Mouse (Mus musculus): ENCODE measurements around the gene Usp33. TPM values are rescaled to one million over a fixed set of nuclear protein-coding genes. Genes with fewer than 3 reads are reported as not detected.

The Usp33 gene
- total RNA-seq, 2 experiments from 2014 or later: 18.2 to 21.3 TPM

DNA sequence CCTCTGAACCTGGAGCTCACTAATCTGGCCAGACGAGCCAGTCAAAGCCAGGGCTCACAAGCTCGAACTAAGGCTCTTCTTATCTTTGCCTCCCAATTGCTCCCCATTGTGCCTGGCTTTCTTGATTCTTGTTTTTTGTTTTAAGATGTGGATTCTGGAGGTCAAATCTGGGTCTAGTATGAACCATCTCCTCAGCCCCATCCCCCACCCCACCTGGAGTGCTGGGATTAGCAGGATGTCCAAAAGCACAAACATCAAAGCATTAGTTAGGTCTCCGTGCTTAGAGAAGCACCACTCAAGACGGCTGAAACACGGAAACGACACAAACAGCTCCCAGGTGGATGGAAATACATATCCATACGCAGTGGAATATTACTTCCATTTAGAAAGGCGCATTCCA lies 10.2 kb upstream of the Usp33 start:
- DNase-seq: no peak
- intact Hi-C loops (cut with DNase I; ENCODE audit: low total_unique reads): no loop called here

DNA sequence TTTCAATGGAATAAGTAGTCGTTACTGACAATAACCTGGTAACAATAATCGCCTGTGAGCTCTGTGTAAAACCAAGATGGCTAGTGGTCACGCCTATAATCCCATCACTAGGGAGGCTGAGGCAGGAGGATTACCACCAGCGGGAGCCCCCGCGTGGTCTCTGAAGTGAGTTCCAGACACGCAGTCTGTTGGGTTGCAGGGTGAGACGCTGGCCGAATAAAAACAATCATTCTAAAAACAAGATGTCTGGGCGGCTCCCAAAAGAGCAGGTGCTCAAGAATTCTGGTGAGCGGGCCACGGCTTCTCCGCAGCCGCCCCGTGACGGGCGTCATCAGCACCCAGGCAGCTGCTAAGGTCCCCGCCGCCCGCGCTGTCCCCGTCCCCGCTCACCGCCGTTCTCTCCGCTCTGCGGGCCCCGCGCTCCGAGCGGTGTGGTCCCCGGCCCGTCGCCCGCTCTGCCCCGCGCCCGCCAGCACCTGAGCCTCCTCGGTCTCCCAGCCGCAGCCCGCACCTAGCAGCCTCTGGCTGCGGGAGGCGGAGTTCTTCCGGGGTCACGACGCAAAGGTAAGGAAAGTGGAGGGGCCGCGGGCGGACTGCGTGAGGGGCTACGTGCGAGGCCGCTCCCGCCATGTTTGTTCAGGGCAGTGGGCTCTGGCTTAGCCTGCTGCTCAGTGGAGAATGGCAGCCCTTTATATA lies 6.3 kb upstream of the Usp33 start, which contains the start of gene Miga1:
Miga1 (minus strand) TSS at position 546 of the 696 bp plus-strand sequence.
- peak; percentile 47 for DNase-seq
- intact Hi-C loops (cut with DNase I; ENCODE audit: low total_unique reads): no loop called here

DNA sequence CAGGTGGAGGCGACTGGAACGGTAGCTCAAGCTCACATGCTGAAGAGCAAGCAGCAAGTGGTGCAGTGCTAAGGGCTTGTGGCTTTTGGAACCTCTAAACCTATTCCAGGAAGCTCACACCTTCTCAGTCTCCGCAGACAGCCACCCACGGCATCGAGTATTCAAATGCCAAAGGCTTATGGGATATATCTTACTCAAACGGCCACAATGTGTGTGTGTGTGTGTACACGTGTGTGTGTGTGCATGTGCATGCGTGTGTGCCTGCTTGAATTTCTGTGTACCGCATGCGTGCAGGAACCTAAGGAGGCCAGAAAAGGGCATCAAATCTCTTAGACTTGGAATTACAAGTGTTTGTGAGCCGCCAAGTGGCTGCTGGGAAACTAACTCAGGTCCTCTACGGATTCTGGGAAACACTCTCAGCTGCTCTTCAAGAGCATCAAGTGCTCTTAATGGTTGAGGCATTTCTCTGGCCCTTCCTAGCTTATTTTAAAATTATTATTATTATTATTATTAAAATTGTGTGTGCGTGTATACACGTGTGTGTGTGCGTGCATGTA lies 3.2 kb upstream of the Usp33 start:
- intact Hi-C loops (cut with DNase I; ENCODE audit: low total_unique reads): no loop called here

GRCm38 (mm10) chr3:152346633-152347141 lies 409 bp downstream of the Usp33 start:
- intact Hi-C loops (cut with DNase I; ENCODE audit: low total_unique reads): no loop called here
- peak; percentile 60 for DNase-seq

More for the DNA sequence above, 3.2 kb upstream of the Usp33 start:
- DNase-seq: no peak

DNA sequence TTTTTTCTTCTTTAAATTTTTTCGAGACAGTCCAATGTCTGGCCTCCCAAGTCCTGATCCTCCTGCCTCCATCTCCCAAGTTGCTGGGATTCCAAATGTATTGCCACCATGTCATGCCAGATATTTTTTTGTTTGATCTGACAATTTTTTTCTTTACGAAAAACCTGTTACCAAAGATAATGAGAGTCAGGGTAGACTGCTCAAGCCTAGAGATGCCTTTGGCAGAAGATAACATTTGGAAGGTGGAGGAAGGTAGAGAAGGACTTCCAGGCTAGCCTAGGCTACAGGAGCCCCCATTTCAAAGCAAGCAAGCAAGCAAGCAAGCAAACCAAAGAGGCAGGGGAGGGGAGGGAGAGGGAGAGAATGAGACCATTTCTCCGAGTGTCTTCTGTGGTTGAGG lies 949 bp downstream of the Usp33 start:
- intact Hi-C loops (cut with DNase I; ENCODE audit: low total_unique reads): no loop called here
- DNase-seq: no peak

DNA sequence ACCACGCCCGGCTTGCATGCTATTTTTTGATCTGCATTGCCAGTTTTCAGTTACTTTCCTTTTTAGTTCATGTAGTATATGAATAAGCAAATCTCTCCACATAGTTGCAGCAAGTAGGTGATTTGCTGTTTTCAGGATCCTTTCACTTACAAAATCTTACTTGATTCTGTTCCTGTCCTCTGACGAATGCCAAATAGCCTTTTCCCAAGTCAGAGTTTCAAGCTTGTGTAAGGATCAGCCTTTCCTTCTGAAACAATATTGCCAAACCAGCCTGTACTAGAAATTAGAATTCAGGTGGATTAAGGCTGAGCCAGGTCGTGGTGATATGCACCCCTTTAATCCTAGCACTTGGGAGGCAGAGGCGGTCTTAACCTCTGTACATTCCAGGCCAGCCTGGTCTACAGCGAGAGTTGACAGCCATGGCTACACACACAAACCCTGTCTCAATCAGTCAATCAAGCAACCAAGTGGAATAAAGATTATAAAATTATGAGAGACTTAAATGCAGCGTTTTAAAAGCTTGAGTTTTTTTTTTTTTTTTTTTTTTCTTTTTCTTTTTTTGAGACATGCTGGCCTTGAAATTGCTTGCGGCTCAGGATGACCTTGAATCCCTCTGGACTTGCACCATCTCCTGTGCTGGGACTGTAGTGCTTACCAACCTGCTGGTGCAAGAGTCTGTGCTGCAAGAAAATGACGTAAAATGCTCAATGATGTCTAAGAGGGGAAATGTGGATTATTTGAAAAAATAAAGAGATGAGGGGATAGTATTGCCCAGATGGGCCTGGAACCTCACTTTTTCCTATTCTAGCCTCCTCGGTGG lies 1.9 kb downstream of the Usp33 start:
- intact Hi-C loops (cut with DNase I; ENCODE audit: low total_unique reads): no loop called here
- DNase-seq: no peak

DNA sequence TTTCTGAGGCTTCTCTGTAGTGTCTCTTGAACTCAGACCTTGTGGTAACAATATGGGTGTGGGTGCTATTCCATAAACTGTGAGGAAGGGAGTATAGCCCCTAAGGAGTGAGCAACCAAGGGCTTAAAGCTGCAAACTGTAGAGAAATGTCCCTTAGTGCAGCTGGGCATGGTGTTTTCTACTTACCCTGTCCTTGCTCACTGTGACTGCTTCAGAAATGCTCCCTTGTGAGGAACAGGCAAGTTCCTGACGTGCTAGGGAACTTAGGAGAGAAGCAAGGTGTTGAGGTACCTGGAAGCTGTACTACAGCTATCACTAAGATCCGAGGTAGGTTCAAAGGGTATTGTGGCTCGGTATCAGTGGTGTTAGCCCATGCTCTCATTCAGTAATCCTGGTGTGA lies 4.2 kb downstream of the Usp33 start:
- no peak for DNase-seq
- intact Hi-C loops (cut with DNase I; ENCODE audit: low total_unique reads): no loop called here

GRCm38 (mm10) chr3:152350966-152351365 lies 4.7 kb downstream of the Usp33 start:
- DNase-seq: no peak
- intact Hi-C loops (cut with DNase I; ENCODE audit: low total_unique reads): no loop called here

DNA sequence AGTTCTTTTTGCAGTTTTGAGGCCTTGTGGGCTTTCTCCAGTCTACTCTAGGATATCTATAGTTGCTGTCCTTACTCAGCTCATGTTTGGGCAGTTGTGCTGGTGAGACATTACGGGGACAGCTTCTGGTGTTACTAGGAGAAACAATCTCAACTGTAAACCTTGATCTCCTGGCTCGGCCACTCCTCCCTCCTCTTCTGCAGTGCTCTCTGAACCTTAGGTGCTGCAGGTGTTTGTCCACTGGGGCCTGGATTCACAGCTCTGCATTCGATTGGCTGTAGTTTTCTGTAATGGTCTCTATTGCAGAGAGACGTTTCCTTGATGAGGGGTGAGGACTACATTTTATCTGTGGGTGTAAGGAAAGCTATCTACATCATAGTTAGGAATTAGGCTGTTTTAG lies 6.0 kb downstream of the Usp33 start:
- no peak for DNase-seq
- intact Hi-C loops (cut with DNase I; ENCODE audit: low total_unique reads): no loop called here

GRCm38 (mm10) chr3:152353434-152354177 lies 7.3 kb downstream of the Usp33 start:
- DNase-seq: no peak
- intact Hi-C loops (cut with DNase I; ENCODE audit: low total_unique reads): no loop called here

GRCm38 (mm10) chr3:152355361-152355760 lies 9.1 kb downstream of the Usp33 start:
- intact Hi-C loops (cut with DNase I; ENCODE audit: low total_unique reads): no loop called here
- no peak for DNase-seq

DNA sequence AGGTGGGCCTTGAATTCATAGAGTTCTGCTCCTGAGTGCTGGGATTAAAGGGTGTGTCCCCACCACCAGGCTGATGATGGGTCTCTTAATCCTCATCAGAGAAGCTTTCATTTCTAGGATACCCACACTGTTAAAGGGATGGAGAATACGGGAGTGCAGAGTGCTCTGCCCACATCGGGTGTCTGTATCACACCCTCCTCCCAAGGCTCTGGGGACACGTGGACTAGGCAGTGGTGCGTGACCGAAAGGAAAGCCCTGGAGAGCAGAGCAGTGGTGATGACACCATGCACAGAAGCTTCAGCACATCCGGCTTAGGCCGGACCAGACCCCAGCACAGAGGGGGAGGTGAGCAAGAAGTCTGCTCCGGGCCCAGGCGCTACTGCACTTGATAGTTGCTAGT lies 10.5 kb downstream of the Usp33 start:
- intact Hi-C loops (cut with DNase I; ENCODE audit: low total_unique reads): no loop called here
- no peak for DNase-seq

DNA sequence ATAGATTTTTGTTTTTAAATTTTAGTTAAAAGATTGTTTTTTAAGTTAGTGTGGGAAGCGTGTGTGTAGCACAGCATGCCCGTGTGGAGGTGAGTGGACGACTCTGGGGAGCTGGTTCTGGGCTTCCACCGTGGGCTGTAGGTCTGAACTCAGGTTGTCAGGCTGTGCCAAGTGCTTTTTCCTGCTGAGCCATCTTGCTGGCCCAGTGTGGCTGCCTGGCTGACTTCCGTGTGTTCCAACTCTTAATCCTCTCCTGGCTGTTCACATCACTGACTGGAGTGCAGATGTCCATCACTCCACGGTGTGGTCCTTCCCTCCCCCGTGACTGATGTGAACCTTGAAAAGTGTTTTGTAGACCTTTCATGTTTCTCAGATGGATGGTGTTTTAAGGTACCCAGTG lies 12.9 kb downstream of the Usp33 start:
- DNase-seq: peak; percentile 35
- intact Hi-C loops (cut with DNase I; ENCODE audit: low total_unique reads): no loop called here

GRCm38 (mm10) chr3:152364181-152364580 lies 17.9 kb downstream of the Usp33 start:
- no peak for DNase-seq
- intact Hi-C loops (cut with DNase I; ENCODE audit: low total_unique reads): no loop called here

DNA sequence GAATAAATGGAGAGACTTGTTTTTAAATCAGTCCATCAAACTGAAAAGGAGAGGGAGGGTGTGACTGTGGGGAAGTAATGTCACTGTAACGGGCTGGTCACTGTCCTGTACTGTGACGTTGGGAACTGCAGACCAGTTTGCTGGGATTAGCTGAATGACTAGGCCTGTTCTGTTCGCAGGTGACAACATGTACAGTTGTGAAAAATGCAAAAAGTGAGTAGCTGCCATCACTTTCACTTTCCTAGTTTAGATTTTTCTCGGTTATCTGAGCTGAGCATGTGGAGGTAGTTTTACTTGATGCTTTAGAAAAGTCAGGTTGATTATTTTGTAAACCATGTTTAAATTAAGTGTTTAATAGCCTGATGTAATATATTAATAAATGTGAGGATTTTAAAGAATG lies 29.8 kb downstream of the Usp33 start:
- no peak for DNase-seq
- intact Hi-C loops (cut with DNase I; ENCODE audit: low total_unique reads): no loop called here

DNA sequence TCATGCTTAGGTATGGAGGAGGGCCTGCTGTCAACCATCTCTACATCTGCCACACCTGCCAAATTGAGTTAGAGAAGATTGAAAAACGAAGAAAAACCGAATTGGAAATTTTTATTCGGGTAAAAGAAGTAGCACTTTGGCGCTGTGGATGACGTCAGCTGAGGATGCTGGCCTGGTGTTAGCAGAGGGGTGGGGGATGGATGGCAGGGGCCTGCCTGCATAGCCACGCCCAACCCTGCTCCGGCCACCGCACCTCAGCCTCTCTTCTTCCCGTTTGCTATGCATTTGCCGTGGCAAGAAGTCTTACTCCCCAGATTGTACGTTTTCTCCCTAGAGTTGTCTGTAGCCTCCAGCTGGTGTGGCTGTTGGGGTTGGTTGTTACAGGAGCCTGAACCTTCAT lies 37.8 kb downstream of the Usp33 start:
- intact Hi-C loops (cut with DNase I; ENCODE audit: low total_unique reads): no loop called here
- no peak for DNase-seq

GRCm38 (mm10) chr3:152395350-152396277 lies 49.3 kb downstream of the Usp33 start, which contains the start of gene Zzz3:
Gene Zzz3 (plus strand): TSS chr3:152395473.
- intact Hi-C loops (cut with DNase I; ENCODE audit: low total_unique reads): no loop called here
- DNase-seq: peak; percentile 93

- intact Hi-C loops (cut with DNase I; ENCODE audit: low total_unique reads): no loop called here
- DNase-seq: peak; percentile 96
These were observed 50.2 kb downstream of the Usp33 start for GRCm38 (mm10) chr3:152396278-152396987.

Measured in gastrocnemius, postnatal 14 days (tissue).